Mouse (Mus musculus) liver (tissue): Measurements from ENCODE around the gene Dtx3.

ENCODE experiments used
- DNase-seq: peaks from one replicate; pipeline ENCODE4 v3.0.0-alpha.2; 2020; ENCODE audit warnings: mixed read lengths

Gene Dtx3

DNA sequence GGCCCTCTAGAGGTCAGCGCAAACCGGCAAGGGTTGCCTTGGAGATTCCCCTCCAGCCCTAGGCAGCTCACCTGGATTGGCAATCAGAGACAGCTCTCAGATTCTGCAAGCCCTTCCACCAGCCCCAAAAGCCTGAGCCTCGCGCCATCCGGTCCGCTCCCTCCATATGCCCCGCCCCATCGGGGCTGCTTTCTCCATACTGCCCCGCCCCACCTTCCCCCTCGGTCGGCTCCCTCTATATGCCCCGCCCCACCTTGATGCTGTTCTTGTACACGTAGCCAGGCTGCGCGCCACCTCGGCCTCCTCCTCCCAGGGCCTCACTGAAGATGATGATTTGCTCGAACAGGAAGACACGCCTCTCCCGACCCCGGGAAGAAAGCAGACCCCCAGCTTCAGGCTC is 11.8 kb downstream of the Dtx3 start:
- DNase-seq, result peak; percentile 71

DNA sequence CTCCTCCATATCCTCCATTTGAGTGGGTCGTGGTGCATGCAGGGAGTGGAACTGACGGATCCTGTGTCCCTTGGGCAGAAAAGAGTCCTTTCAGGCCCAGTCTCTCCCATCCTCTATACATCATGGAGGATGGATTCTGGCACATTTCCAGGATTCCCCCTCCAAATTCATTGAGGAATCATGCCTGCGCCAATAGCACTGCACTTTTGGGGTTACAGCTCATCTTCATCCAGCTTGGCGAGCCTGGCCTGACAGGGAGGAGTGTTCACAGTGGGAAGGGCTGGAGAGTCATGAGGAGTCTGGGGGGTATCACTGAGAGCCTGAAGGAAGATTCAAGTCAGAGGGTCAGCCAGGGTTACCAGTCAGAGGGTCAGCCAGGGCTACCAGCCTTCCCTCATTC is 12.9 kb downstream of the Dtx3 start:
- DNase-seq, result no peak

DNA sequence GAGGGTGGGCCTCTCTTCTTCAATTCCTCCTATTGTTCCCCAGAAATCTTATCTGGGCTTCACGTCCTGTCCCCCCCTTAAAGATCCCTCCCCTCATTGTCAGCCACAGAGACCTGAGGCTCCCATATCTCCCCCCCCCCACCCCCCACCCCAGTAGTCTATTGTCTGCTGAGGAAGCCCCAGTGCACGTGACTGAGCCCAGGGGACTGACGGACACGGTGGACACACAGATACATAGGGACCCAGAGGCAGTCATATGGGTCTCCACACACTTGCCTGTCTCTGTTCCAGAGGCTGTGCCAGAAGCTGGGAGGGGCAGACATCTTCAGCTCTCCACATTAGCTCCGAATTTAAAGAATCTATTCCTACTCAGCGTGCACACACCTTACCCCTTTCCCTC is 14.0 kb downstream of the Dtx3 start:
- DNase-seq, result no peak

DNA sequence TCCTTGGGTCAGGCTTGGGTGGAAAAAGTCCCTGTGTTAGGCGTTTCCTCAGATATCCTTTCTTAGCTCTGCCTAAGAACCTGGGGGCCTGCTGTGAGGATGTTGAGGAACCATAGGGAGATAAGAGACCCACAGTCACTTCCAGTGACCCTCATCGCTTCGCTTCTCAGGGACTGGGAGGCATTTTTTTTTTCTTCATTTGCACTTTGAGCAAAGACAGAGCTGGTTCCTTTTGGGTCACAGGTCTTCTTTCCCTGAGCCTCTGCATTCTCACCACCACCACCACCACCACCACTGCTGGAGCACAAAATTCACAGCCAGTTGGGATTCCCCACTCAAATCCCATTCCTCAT is 14.9 kb downstream of the Dtx3 start:
- no peak for DNase-seq

DNA sequence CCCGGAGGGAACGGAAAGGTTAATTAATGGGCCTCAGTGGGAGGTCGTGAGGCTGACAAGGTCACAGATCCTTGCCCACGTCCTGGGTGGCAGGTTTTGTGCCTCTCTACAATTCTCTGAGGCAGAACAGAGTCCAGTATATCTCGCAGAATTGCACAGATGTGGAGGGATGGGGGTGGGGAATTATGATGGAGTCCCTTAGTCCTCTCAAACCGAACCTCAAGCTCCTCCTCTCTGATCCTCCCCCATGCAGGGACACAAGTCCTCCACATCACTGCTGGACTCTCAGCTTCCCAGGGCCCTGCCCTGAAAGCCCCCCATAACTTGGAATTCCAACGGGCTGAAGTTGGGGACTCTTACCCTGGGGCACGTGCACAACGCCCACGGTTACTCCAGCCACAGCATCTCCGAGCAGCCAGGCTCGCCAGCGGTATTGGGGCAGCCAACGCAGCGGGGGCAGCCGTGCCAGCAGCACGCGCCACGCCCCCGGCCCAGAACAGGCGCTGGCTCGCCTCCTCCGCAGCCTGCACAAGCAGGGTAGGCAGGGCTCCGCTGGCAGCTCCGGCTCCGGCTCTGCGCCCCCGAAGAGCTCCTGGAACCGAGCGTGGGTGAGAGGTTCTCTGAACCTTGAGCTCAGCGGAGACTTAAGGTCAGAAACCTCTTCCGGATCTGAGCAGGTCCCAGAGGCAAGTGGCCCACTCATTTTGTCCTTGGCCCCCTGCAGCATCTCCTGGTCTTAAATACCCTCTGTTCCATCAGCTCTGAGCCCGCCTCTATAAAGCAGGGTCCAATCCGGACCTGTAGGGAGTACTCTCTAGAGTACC is 15.4 kb downstream of the Dtx3 start, which contains the start of gene Slc26a10:
Gene Slc26a10 (minus strand): TSS at position 775 of the 824 bp plus-strand sequence.
- DNase-seq, result no peak

DNA sequence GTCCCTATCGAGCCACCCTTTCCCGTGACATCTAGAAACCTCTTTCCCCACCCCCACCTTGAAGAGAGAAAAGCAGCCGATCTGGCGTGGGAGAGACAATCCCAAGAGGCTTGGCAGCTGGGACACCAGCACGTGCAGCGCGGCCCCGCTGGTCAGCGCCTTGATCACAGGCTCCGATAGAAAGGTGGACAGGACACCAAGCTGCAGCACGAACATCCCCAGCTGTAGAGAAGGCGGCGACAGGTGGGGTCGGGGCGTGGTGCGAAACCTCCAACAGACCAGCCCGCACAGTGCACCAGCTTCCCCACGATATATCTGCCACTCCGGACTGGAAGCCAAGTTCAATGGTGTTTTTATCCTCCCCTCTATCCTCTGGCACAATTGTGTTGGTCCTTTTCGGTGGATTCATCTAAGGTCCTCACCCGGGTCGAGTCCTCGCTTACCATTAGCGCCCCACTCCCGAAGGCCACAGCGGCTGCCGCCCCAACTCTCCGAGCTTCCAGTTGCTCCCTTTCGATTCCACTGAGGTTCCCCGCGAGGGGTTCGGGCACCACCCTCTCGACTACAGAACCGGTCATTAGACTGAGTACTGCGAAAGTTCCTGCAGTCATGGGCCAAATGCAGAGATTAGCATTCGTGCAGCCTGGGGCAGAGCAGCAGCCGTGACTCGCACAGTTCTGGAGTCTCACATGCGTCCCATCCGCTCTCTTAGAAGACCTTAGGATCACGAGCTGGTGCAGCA is 17.1 kb downstream of the Dtx3 start:
- DNase-seq, result peak; percentile 16

DNA sequence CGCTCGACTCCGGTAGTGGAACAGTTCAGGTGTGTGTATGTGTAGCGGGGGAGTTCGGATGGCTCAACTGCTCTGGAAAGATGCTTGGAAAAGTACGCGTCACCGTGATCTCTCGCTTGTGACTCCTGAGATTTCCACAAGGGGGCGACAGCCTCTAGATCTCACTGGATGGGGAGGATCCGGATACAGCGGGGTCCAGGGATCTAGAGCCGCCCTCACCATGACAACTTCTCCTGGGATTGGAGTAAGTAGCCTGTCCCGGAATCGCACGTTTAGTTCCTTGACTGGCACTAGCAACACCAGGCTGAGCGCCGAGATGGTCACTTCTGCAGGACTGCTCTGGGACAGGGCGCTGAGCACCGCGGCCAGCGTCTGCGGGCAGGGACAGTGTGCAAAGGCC is 17.8 kb downstream of the Dtx3 start:
- DNase-seq, result peak; percentile 82

DNA sequence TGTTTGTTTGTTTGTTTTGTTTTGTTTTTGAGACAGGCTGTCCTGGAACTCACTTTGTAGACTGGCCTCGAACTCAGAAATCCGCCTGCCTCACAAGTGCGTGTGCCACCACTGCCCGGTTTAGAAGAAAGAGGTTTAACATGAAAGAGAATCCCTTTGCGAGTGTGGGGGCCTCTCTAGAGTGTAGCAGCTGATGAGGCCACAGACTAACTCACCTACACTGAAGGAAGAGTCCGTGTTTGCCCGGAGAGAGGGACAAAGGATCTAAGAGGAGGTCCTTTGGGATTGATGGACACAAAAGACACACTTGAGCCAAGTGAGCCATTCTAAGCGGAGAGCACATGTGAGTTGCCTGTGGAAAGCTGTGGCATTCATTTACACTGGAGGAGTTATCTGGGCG is 18.3 kb downstream of the Dtx3 start:
- peak; percentile 1 for DNase-seq

DNA sequence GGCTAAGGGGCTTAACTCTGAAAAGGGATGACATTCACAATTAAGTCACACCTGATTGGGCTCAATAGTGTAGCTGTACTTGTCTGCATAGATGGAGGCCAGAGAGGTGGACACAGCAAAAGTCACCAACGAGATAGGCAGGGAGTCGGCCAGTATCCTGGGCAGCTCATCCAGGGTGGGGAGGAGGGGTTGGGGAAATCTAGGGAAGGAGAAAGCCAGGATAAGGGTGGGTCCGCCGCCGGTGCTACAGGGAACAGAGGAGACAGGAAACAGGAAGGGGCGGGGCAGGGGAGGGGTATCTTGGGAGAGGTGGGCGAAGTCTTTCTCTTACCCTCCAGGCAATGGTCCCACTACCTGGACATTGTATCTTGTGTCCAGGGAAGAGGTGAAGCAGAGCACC is 18.8 kb downstream of the Dtx3 start:
- no peak for DNase-seq

DNA sequence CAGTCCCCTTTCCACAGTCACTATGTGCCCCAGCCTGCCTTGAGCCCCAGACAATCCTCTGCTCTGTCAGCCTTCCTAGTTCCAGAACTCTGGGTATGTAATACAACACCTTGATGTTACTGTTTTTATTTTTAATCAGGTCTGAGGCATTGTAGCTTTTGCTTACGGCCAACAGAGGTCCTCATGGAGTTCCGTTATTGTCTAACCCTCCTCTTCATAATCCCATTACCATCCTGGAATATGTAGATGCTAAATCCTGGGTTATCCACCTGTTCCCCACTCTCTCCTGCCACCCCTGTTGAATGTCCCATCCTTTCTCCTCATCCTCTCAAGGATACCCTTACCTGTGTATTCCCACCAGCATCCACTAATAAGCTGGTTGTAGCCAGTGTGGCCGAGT is 19.3 kb downstream of the Dtx3 start:
- no peak for DNase-seq

DNA sequence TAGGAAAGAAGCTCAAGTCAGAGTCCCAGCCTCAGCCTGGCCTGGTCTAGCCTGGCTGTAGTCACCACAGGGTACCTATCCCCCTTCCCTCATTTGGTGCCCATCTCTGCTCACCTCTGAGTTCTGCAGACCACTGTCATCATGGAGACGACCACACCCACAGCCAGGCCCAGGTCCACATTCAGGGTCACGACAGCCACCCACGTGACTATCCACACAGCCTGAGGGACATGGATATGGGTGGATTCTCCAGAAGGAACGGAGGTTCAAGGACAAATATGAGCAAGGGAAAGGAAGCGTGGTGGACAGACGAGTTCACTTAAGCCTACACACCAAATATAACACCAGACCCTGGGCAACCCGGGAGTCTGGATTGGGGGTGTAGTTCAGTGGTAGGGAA is 21.4 kb downstream of the Dtx3 start:
- no peak for DNase-seq

DNA sequence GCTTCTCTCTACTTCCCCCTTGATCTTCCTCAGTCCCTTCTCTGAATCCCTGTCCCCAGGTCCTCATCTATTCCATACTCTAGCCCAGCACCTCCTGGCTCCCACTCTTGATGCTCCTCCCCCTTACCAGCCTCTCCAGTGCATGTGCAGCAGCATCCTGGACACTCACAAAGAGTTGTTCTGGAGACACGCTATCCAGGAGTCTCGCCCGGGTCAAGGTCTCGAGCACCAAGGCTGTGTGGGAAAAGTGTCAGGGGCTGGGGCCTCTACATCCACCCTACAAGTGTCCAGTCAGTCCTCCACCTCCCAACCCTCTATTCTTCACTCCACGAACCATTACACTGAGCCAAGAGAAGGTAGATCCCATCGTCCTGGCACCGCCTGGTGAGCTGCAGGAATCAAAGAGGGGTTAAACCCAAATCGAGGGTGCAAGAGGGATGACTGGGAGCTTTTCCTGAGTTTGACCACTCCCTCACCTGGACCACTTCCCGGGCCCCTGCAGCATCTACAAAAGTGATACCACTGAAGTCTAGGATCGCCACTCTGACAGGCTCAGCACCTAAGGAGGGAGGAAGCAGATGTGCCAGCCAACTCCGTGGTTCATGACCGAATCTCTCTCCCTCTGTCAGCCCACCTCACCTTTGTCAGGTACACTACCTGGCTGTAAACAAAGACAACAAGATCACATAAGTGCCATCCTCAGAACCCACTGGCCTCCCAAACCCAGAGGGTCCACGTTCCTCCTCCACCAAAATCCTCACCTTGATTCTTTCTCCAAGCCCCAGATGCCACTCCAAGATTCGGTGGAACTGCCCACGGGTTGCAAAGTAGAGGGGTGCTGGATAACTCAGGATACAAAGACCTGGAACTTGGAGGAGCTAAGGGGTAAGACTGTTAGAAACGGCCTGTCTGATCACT is 22.1 kb downstream of the Dtx3 start:
- DNase-seq, result no peak

DNA sequence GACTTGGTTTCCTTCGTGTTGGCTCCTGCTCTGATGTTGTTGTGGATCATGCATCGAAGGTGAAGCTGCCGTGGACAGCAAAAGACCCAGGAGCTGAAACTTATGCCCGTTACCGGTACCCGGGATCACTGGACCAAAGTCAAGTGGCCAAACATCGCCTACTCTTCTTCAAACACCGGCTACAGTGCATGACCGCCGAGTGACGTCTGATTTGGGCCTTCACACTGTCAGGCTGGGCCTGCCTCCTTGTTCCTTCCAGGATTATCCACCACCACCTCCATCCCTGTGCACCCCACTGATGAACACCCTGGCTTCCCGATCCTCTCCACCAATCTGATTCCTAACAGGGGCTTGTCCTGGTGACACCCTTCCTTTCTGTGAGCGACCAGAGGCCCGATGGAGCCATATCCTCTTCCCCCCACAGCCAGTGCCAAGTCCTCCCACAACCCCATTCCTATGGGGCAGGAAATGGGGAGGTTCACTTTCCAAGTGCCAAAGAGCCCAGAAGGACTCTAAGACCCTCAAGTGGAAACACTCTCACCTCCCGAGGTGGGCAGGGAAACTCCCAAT is 23.8 kb downstream of the Dtx3 start:
- no peak for DNase-seq

DNA sequence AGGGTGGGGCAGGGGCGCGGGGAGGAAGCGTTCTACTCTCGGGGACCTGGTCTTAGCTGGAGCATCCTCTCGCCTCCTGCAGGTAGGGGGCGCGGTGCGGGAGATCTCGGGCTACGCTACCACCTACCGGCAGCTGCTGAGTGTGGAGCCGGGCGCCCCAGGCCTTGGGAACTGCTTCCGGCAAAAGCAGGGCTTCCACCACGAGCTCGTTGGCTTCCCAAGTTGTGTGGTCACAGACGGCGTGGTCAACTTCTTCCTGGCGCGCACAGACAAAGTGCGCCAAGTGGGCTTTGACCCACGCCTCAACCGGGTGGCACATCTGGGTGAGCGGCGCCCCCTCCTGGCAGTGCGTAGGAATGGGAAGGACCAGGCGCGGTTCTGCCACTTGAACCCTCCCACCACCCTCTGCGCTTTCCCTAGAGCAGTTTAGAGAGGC is 24.7 kb downstream of the Dtx3 start:
- peak; percentile 84 for DNase-seq

DNA sequence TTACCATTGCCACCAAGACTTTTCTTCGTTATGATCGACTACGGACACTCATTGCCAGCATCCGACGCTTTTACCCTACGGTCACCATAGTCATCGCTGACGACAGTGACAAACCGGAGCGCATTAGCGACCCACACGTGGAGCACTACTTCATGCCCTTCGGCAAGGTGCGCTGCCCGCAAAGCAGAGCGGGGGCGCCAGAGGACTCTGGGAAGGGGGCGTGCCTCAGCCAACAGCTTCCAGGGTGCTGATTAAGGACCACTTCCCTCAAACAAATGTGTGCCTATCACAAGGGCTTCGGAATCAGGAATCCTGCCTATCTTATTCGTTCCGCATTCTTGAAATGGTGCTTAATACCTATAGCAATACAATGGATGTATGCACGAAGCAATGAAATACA is 25.5 kb downstream of the Dtx3 start:
- DNase-seq, result peak; percentile 67

DNA sequence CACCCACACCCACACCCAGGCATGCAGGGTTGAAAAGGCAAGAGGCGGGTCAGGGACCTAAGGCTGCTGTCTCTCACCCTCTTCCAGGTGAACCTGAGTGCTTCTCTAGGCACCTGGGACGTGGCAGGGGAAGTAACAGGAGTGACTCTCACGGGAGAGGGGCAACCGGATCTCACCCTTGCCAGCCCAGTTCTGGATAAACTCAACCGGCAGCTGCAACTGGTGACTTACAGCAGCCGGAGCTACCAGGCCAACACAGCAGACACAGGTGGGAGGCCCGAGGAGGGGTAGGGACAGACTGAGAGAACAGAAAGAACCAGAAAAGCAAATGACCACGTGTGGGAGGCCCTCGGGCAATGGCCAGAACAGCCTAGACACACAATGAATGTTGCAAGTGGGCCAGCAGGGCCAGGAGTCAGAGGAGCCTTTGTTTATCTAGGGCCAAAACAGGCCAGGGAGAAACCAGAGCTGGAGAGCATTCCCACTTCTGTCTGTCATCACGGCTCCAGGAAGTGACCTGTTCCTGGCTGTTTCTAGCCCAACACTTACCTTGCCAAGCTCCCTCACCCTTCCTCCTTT is 27.8 kb downstream of the Dtx3 start:
- DNase-seq, result no peak

DNA sequence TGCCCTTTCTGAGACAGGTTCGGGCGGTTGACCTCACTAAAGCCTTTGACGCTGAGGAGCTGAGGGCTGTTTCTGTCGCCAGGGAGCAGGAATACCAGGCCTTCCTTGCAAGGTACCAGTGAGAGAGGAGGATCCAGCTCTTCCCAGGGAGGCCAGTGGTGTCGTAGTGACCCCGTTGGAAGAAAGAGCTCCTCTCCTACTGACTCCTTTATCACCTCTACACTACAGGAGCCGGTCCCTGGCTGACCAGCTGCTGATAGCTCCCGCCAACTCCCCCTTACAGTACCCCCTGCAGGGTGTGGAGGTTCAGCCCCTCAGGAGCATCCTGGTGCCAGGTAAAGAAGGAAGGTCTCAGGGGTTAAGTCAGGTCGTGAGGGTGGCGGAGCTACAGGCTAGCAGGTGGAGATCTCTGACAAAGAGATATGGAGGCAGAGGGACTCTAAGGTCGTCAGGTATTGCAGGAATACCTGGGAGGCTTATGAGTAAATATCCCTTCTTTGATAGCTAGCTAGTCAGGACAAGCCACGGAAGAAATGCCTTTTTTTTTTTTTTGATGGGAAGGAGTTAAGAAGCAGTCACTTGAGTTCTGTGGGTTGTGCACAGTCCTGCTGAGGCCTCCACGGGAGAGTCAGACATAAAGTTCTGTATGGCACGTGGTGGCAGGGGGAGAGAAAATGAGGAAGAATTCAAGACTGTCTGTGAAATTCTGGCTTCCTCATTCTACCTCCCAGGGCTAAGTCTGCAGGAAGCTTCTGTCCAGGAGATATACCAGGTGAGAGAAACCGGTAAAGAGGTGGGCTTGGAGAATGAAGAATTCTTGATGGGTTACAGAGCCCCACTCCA is 28.5 kb downstream of the Dtx3 start:
- no peak for DNase-seq

DNA sequence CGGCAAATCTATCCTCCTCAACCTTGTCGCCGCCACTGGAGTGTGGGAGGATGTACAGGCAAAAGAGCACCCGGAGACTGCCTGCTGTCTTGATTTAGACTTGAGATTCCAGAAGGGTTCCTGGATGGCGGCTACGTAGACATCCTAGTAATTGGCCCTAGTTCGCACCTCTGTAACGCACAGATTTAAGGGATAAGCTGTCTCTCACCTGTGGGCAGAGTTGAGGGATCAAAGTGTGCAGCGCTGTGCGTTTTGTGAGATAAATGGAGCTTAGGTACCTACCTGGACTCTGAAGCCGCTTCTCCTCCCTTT is 29.2 kb downstream of the Dtx3 start:
- no peak for DNase-seq

DNA sequence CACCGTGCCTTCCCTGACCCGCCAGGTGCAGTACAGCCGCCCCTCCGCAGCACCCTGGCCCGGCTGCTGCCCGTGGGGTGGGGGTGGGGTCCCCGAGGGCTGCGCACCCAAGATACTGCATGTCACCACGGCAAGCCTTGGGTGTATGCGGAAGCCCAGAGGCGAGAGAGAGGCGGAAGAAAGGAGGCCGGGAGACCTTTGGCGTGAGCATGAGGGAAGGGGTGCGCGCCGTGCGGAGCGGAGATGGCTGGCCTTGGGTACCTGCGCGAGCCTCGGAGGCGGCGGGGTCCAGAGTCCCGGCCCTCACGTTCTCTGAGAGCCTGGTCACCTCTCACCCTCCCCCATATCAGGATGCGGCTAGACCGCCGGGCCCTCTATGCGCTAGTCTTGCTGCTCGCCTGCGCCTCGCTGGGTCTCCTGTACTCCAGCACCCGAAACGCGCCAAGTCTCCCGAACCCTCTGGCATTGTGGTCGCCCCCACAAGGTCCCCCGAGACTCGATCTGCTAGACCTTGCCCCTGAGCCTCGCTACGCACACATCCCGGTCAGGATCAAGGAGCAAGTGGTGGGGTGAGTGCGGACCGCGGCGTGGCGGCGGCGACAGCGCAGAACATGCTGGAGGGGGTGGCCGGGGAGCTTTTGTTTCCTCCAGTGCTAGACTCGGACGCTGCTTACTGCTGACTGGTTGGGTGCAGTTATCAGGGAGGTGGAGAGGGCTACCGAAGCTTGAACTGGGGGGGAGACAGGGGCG is 29.7 kb downstream of the Dtx3 start:
- peak; percentile 62 for DNase-seq

DNA sequence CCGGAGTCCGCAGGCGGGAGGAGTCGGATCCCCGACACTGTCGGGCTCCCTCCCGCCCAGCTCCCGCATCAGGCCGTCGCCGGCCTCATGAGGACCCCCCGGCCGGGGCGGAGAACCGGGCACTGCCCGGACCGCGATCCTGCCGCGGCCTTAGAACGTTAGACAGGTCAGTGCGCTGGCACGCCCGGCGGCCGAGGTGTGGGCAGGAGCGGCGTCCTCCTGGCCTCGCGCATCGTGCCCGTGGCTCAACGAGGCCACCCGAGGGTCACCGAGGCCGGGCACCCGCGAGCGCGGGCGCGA is 30.2 kb downstream of the Dtx3 start:
- DNase-seq, result no peak
